Mouse (Mus musculus) lung, adult 10 weeks (tissue): Measurements from ENCODE around the gene Gstm4. TPM values are rescaled to one million over a fixed set of nuclear protein-coding genes. Genes with fewer than 3 reads are reported as not detected.

ENCODE experiments used
- polyA plus RNA-seq: library from polyadenylated mRNA; stranded (reverse); fragments of 350-450 nt; fragmentation: Illumina TruSeq; extraction: RNeasy Lipid Tissue Mini Kit (QIAGEN cat#74804); gene quantifications from one replicate; pipeline ENCODE4 v1.2.3, GENCODE M21; 2014; ENCODE audit warnings: low read depth, low replicate concordance; ENCODE audit not compliant: insufficient read depth

Gstm4 gene
- 15.8 TPM for polyA plus RNA-seq

DNA sequence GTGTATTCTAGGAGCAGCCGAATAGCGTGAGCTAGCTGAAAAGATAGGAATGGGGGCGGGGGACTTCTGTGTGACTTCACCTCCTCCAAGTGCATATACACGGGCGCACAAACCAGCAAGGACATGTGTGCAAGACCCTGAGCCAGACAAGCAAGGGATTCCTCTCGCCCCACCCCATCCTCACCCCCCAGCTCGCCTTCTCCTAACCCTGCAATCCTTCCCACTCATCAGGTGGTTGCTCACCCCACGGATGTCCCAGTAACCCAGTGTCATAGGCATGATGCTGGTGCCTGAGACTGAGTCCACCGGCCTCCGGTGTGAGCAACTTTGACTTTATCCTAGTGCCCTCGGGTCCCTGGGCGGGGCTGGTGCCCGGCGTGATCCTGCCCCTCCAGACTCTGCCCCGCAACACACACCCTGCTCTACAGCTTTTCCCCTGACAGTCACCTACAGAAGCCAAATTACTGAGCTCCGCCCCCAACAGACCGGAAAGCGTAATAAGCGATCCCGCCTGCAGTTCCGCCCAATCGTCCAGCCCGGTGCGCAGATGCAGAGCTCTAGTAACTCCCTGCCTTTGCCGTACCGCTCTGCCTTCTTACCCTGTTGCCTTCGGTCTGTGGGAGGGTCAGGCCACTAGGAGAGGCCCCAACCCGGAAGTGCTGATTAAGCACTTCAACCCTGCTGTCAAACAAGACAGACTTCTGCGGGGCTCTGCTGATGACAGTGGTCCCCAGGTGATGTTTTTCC, at the start of gene Gstm4:
Gstm4 (minus strand) TSS at position 501 of the 747 bp plus-strand sequence.

DNA sequence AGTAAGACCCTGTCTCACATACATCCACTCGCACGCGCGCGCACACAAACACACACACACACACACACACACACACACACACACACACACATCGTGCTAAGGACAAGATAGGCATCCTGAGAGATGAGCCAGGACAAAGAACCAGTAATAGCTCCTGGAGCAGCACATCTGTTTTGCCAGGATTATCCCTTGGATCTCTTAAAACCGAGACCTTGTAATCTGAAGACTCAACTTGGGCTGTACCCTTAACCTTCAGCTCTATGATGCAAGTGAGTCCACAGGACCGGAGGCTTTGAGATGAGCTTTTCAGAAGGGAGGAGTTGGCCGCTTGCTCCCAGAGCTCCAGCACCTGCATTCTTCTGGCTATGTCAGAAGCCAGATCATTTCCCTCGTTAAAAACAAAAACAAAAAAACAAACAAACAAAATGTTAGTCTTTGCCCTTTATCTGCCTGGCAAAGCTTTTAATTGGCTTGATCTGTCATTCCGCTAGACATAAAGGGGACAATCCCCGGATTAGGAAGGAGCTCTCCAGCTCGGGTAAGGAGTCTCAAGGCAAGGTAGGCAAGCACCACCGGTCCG, 47.9 kb upstream of the Gstm4 start, which contains the start of gene Gnat2:
Gnat2 (plus strand) TSS at position 254 of the 580 bp plus-strand sequence.

DNA sequence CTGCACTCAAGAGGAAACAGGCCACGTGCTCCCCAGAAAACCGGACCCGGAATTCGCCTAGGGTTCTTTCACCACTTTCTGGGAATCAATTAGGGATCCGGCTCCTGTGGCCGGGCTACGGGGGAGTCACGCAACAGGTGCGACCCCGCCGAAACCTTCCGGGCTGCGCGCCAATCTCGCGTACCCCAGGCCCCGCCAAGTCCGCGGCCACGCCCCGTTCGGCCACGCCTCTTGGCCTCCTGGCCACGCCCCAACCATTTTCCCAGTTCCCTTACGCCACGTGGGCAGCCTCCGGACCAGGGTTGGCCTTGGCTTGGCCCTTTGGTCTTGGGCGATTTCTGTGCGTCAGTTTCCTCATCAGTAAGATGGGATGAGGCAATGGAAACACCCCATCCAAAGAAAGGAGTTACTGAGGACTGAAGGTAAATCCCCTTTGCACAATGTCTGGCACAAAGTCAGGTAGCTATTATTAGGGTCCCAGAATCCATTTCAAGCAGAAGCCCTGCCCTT, 41.8 kb upstream of the Gstm4 start, which contains the start of gene Ampd2:
Ampd2 (minus strand) TSS at position 182 of the 510 bp plus-strand sequence.

DNA sequence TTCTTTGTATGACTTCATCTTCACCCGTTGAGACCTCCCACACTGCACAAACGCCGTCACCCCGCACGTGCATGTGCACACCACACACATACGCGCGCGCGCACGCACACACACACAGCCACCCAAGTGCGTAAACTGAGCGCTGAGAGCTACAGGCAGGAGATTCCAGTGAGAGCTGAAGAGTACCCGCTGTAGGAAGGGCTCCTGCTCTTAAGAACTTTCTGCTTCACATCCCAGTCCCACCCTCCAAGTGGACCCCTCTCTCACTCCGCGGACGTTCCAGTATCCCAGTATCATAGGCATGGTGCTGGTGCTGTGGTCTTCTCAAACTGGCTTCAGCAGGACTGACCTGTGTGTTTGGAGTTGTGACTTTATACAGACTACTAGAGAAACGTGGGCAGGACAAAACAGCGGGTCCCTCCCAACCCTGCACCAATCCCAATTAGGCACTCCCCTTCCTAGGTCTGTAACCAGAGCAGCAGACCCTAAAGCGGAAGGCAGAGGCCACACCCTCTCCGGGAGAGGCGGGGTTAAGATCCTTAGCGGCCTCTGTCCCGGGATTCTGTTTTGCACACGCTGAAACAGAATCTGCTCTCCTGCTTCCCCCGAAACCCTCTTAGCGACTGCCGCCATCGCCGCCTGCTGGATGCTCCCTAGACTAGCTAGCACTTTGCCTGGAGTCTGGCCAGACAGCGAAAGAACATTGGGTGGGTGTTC, 27.1 kb downstream of the Gstm4 start, which contains the start of gene Gstm1:
Gstm1 (minus strand) TSS at position 501 of the 717 bp plus-strand sequence.

Other genes starting within 250 kb of the Gstm4 start
- not detected for gene Eps8l3, start 167.7 kb downstream of the Gstm4 start, polyA plus RNA-seq
- 28.6 TPM for gene Gstm5, start 149.1 kb downstream of the Gstm4 start, polyA plus RNA-seq
- gene Gstm7, start 113.1 kb downstream of the Gstm4 start, polyA plus RNA-seq, result 7.9 TPM
- gene Gstm6, start 101.1 kb downstream of the Gstm4 start, polyA plus RNA-seq, result 5.0 TPM
- gene Gstm3, start 75.6 kb downstream of the Gstm4 start, polyA plus RNA-seq, result 0.30 TPM
- 236 TPM for gene Gstm2, start 58.4 kb downstream of the Gstm4 start, polyA plus RNA-seq
- gene Gstm1, start 26.9 kb downstream of the Gstm4 start, polyA plus RNA-seq, result 591 TPM
- gene Ampd2, start 41.8 kb upstream of the Gstm4 start, polyA plus RNA-seq, result 11.1 TPM
- not detected for gene Gnat2, start 47.9 kb upstream of the Gstm4 start, polyA plus RNA-seq
- gene Gnai3, start 101.3 kb upstream of the Gstm4 start, polyA plus RNA-seq, result 49.2 TPM
- not detected for gene Gpr61, start 110.0 kb upstream of the Gstm4 start, polyA plus RNA-seq
- gene Amigo1, start 141.4 kb upstream of the Gstm4 start, polyA plus RNA-seq, result 5.9 TPM
- gene Cyb561d1, start 156.3 kb upstream of the Gstm4 start, polyA plus RNA-seq, result 6.2 TPM
- gene Atxn7l2, start 166.0 kb upstream of the Gstm4 start, polyA plus RNA-seq, result 2.5 TPM
- gene Sypl2, start 181.8 kb upstream of the Gstm4 start, polyA plus RNA-seq, result 0.10 TPM
- 107 TPM for gene Psma5, start 212.0 kb upstream of the Gstm4 start, polyA plus RNA-seq
- 52.6 TPM for gene Sort1, start 239.2 kb upstream of the Gstm4 start, polyA plus RNA-seq